Mouse (Mus musculus) embryonic facial prominence, embryonic 14.5 days (tissue): ENCODE data around the gene Arl16. TPM values are rescaled to one million over a fixed set of nuclear protein-coding genes. Genes with fewer than 3 reads are reported as not detected.
A peak's percentile ranks its signal among the peaks of the same experiment; 100 is the strongest.

Experiments used
- ATAC-seq: fragments of 200-750 bp; cut with Nextera tagmentation; 2 replicates; pipeline ENCODE4 v1.8.0; 2017; ENCODE audit warnings: low read depth, moderate number of reproducible peaks, moderate TSS enrichment
- DNase-seq: peaks from one replicate; pipeline ENCODE4 v3.0.0-alpha.2; 2015; ENCODE audit warnings: low spot score
- H3K27ac ChIP-seq: fragments of 300-500 bp; sonication (generic); replicated peaks from 2 replicates; pipeline ENCODE4 v1.5.1; 2014; ENCODE audit warnings: low read depth, mild to moderate bottlenecking, low read length, moderate library complexity
- H3K27me3 ChIP-seq: fragments of 300-500 bp; sonication (generic); replicated peaks from 2 replicates; pipeline ENCODE4 v1.6.1; 2014; ENCODE audit warnings: low read length; ENCODE audit not compliant: control insufficient read depth, insufficient read depth
- H3K36me3 ChIP-seq: fragments of 300-500 bp; sonication (generic); 2 replicates; pipeline ENCODE4 v1.6.1; 2014; ENCODE audit warnings: low read length, mixed read lengths; ENCODE audit not compliant: control insufficient read depth, insufficient read depth
- H3K4me1 ChIP-seq: fragments of 300-500 bp; sonication (generic); 2 replicates; pipeline ENCODE4 v1.6.1; 2014; ENCODE audit warnings: antibody characterized with exemption, low read length; ENCODE audit not compliant: control insufficient read depth, insufficient read depth
- H3K4me2 ChIP-seq: fragments of 300-500 bp; sonication (generic); 2 replicates; pipeline ENCODE4 v1.6.1; 2014; ENCODE audit warnings: low read depth, mild to moderate bottlenecking, low read length, moderate library complexity, mixed read lengths
- H3K4me3 ChIP-seq: fragments of 300-500 bp; sonication (generic); 2 replicates; pipeline ENCODE4 v1.5.1; 2014; ENCODE audit warnings: low read depth, mild to moderate bottlenecking, low read length
- H3K9ac ChIP-seq: fragments of 300-500 bp; sonication (generic); 2 replicates; pipeline ENCODE4 v1.6.1; 2014; ENCODE audit warnings: low read depth, mild to moderate bottlenecking, low read length, moderate library complexity, mixed read lengths
- H3K9me3 ChIP-seq: fragments of 300-500 bp; sonication (generic); 2 replicates; pipeline ENCODE4 v1.6.1; 2016; ENCODE audit warnings: low read length; ENCODE audit not compliant: control insufficient read depth
- WGBS: fragments of 180-500 bp; shearing (Covaris S2); extraction: QIAGEN DNeasy Blood & Tissue Kit; methylation state at CpG from one replicate; pipeline ENCODE4 v1.1.7; 2014; 5-methylcytosine and 5-hydroxymethylcytosine counted together
- polyA plus RNA-seq: library from polyadenylated mRNA; unstranded; fragments of >200 nt; fragmentation: Nextera tagmentation; extraction: Ambion mirVana; gene quantifications from 2 replicates; pipeline ENCODE4 v1.2.1, GENCODE M21; 2014

Gene Arl16
- polyA plus RNA-seq, 1 experiment from 2014 or later: 43.2 TPM

- H3K27ac ChIP-seq: no peak overlapping the region
- no peaks in the 10 kb centered on the region for H3K9me3 ChIP-seq
- 63% methylated on average over 9 of the region's 9 CpGs for WGBS
- no peaks in the 10 kb centered on the region for H3K4me1 ChIP-seq
- DNase-seq: peak; percentile 72
- no peak overlapping the region for H3K4me3 ChIP-seq
- no peaks in the 10 kb centered on the region for H3K27me3 ChIP-seq
- no peak overlapping the region for H3K9ac ChIP-seq
- H3K4me2 ChIP-seq: no peak overlapping the region
- peaks cover 81% of the 10 kb centered on the region for H3K36me3 ChIP-seq
- ATAC-seq: no peak
Measured at GRCm38 (mm10) chr11:120423569-120424295, 43.7 kb downstream of the Arl16 start.

- 85% methylated on average over 13 of the region's 13 CpGs for whole genome bisulfite sequencing
- Histone ChIP-seq H3K36me3 (peaks cover 81% of the 10 kb centered on the region), H3K9ac (no peak overlapping the region), H3K4me2 (no peak overlapping the region), H3K27me3 (no peaks in the 10 kb centered on the region), H3K27ac (no peak overlapping the region), H3K4me1 (no peaks in the 10 kb centered on the region), H3K9me3 (no peaks in the 10 kb centered on the region), H3K4me3 (no peak overlapping the region)
- ATAC-seq: no peak
- no peak for DNase-seq
Measured at GRCm38 (mm10) chr11:120422651-120423568, 44.5 kb downstream of the Arl16 start.

DNA sequence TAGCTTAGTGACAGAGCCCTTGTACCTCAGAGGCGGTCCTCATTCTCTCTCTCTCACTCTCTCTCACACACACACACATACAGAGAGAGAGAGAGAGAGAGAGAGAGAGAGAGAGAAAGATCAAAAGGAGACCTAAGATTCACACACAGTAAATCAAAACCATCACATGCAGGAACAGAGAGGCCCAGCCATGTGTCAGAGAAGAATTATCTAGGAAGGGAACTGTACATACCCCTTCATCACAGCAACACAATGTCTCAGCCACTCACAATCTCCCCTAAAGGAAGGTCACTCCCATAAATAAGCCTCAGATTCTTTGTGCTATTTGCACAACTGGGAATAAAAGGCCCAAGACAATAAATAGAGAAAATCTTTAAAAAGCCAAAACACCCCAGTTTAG lies 48.8 kb downstream of the Arl16 start:
- Histone ChIP-seq H3K4me2 (no peak overlapping the region), H3K27ac (no peak overlapping the region), H3K4me1 (no peaks in the 10 kb centered on the region), H3K9ac (no peak overlapping the region), H3K36me3 (peaks cover 89% of the 10 kb centered on the region), H3K27me3 (no peaks in the 10 kb centered on the region), H3K9me3 (no peaks in the 10 kb centered on the region), H3K4me3 (no peak overlapping the region)
- ATAC-seq (no peak), DNase-seq (no peak)
- 91% methylated on average over 1 of the region's 1 CpGs for WGBS

- no peak for DNase-seq
- H3K27ac ChIP-seq: no peak overlapping the region
- no peak for ATAC-seq
- no peak overlapping the region for H3K4me3 ChIP-seq
- H3K9ac ChIP-seq: no peak overlapping the region
- H3K36me3 ChIP-seq: peaks cover 89% of the 10 kb centered on the region
- no peaks in the 10 kb centered on the region for H3K9me3 ChIP-seq
- no peaks in the 10 kb centered on the region for H3K4me1 ChIP-seq
- H3K27me3 ChIP-seq: no peaks in the 10 kb centered on the region
- no peak overlapping the region for H3K4me2 ChIP-seq
- WGBS: 89% methylated on average over 7 of the region's 7 CpGs
Measured at GRCm38 (mm10) chr11:120417852-120418251, 49.6 kb downstream of the Arl16 start.

Other genes starting within 250 kb of the Arl16 start
- 11.1 and 12.0 TPM in 2 replicates for gene Bahcc1, start 234.7 kb downstream of the Arl16 start, polyA plus RNA-seq
- 2,264 and 2,593 TPM in 2 replicates for gene Actg1, start 119.1 kb downstream of the Arl16 start, polyA plus RNA-seq
- 0.48 and 1.1 TPM in 2 replicates for gene Fscn2, start 106.1 kb downstream of the Arl16 start, polyA plus RNA-seq
- gene Faap100, start 88.8 kb downstream of the Arl16 start, polyA plus RNA-seq: 30.0 and 32.7 TPM in 2 replicates
- 38.1 and 44.6 TPM in 2 replicates for gene Nploc4, start 29.9 kb downstream of the Arl16 start, polyA plus RNA-seq
- gene Tspan10, start 25.0 kb downstream of the Arl16 start, polyA plus RNA-seq: 0.63 TPM in 1 of 2 replicates, not detected in the other
- not detected in 2 replicates for gene Pde6g, start 14.1 kb downstream of the Arl16 start, polyA plus RNA-seq
- 12.8 and 15.3 TPM in 2 replicates for gene Oxld1, start 9.5 kb downstream of the Arl16 start, polyA plus RNA-seq
- 27.7 and 27.9 TPM in 2 replicates for gene Ccdc137, start 9.5 kb downstream of the Arl16 start, polyA plus RNA-seq
- 135 and 148 TPM in 2 replicates for gene Mrpl12, start 17.0 kb upstream of the Arl16 start, polyA plus RNA-seq
- gene Slc25a10, start 24.2 kb upstream of the Arl16 start, polyA plus RNA-seq: 47.6 and 53.1 TPM in 2 replicates
- gene Gcgr, start 63.1 kb upstream of the Arl16 start, polyA plus RNA-seq: 1.0 and 1.4 TPM in 2 replicates
- 238 and 253 TPM in 2 replicates for gene Mcrip1, start 82.1 kb upstream of the Arl16 start, polyA plus RNA-seq
- 9.6 and 9.7 TPM in 2 replicates for gene Ppp1r27, start 83.5 kb upstream of the Arl16 start, polyA plus RNA-seq
- 996 and 1,037 TPM in 2 replicates for gene P4hb, start 105.6 kb upstream of the Arl16 start, polyA plus RNA-seq
- gene Arhgdia, start 114.0 kb upstream of the Arl16 start, polyA plus RNA-seq: 558 and 609 TPM in 2 replicates
- 406 and 433 TPM in 2 replicates for gene Alyref, start 130.8 kb upstream of the Arl16 start, polyA plus RNA-seq
- 238 and 242 TPM in 2 replicates for gene Anapc11, start 130.8 kb upstream of the Arl16 start, polyA plus RNA-seq
- 1.3 and 1.8 TPM in 2 replicates for gene Npb, start 140.9 kb upstream of the Arl16 start, polyA plus RNA-seq
- gene Pcyt2, start 150.3 kb upstream of the Arl16 start, polyA plus RNA-seq: 88.8 and 97.5 TPM in 2 replicates
- gene Sirt7, start 157.6 kb upstream of the Arl16 start, polyA plus RNA-seq: 21.8 and 23.0 TPM in 2 replicates
- gene Mafg, start 166.0 kb upstream of the Arl16 start, polyA plus RNA-seq: 26.3 and 26.8 TPM in 2 replicates
- 56.7 and 64.7 TPM in 2 replicates for gene Pycr1, start 176.2 kb upstream of the Arl16 start, polyA plus RNA-seq
- gene Myadml2, start 180.6 kb upstream of the Arl16 start, polyA plus RNA-seq: 3.4 and 3.6 TPM in 2 replicates
- gene Notum, start 193.6 kb upstream of the Arl16 start, polyA plus RNA-seq: 3.6 and 4.9 TPM in 2 replicates
- 93.1 and 100.0 TPM in 2 replicates for gene Aspscr1, start 205.4 kb upstream of the Arl16 start, polyA plus RNA-seq
- gene Cenpx, start 246.1 kb upstream of the Arl16 start, polyA plus RNA-seq: 139 and 145 TPM in 2 replicates
- 46.5 and 50.7 TPM in 2 replicates for gene Lrrc45, start 246.3 kb upstream of the Arl16 start, polyA plus RNA-seq